Mouse (Mus musculus) monocyte, adult 59 days (primary cell): ENCODE results near the gene Kcnj13. TPM values are rescaled to one million over a fixed set of nuclear protein-coding genes. Genes with fewer than 3 reads are reported as not detected.

Experiments used
- total RNA-seq, 2 experiments: library from RNA; stranded (reverse); gene quantifications; one replicate each; pipeline ENCODE4 v1.2.4; 2023

Kcnj13 gene
- not detected for total RNA-seq

GRCm38 (mm10) chr1:87394594-87394993 lies at the start of gene Kcnj13:
Kcnj13 (minus strand) TSS chr1:87394729.

Other genes with a start within 250 kb of the Kcnj13 start
- gene Ecel1, start 238.2 kb downstream of the Kcnj13 start, total RNA-seq: not detected
- gene Prss56, start 211.4 kb downstream of the Kcnj13 start, total RNA-seq: not detected
- gene Chrnd, start 204.1 kb downstream of the Kcnj13 start, total RNA-seq: not detected
- not detected for gene Chrng, start 190.1 kb downstream of the Kcnj13 start, total RNA-seq
- gene Eif4e2, start 180.8 kb downstream of the Kcnj13 start, total RNA-seq: 100 to 1,000 TPM; 108 to 116 TPM
- not detected for gene Efhd1, start 130.4 kb downstream of the Kcnj13 start, total RNA-seq
- 10 to 100 TPM; 73.9 to 97.9 TPM for gene Gigyf2, start 67.7 kb downstream of the Kcnj13 start, total RNA-seq
- gene Snorc, start 75.5 kb upstream of the Kcnj13 start, total RNA-seq: not detected
- not detected for gene Neu2, start 115.2 kb upstream of the Kcnj13 start, total RNA-seq
- gene Ngef, start 179.1 kb upstream of the Kcnj13 start, total RNA-seq: not detected
- gene Inpp5d, start 225.6 kb upstream of the Kcnj13 start, total RNA-seq: 100 to 1,000 TPM; 563 to 576 TPM